Mouse (Mus musculus): ENCODE results near the gene Olfr1440. TPM values are rescaled to one million over a fixed set of nuclear protein-coding genes. Genes with fewer than 3 reads are reported as not detected.

Gene Olfr1440
- polyA plus RNA-seq (2014; fragmentation: Nextera tagmentation; extraction: Ambion mirVana), result not detected in 2 replicates

DNA sequence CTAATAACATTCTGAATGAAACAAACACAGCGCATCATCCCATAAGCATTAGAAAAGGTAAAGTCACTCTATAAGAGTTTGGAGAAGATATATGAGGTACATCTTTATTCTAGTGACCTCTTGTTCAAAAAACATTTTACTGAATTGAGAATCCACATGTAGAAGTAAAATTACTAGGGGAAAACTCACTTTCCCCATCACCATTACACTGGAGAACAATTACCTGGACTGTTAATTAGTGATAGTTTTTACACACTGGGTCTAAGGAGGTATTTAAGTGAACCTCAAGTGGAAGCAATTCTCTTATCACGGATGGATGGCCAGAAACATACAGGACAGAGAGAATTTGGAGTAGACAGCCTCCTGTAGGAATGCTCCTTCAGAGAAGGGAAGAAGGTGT is at the start of gene Olfr1440:
Gene Olfr1440 (plus strand): TSS at position 301 of the 400 bp plus-strand sequence.
- no peaks in the 10 kb centered on the region for H3K27me3 ChIP-seq (ENCODE audit: control insufficient read depth, insufficient read depth, low read length)
- no peak for ATAC-seq (ENCODE audit: low read depth)
- no peak within 1 kb of the TSS for H3K4me3 ChIP-seq (ENCODE audit: low read depth, low read length)
- H3K9ac ChIP-seq (replicated peaks; ENCODE audit: low read depth, low read length), result no peak within 1 kb of the TSS
- no peak within 1 kb of the TSS for H3K4me2 ChIP-seq (ENCODE audit: low read depth, low read length)
- no peaks in the 10 kb centered on the region for H3K9me3 ChIP-seq (ENCODE audit: control insufficient read depth, low read length)
- H3K36me3 ChIP-seq (ENCODE audit: control insufficient read depth, insufficient read depth, low read length), result no peaks in the 10 kb centered on the region
- no peak within 1 kb of the TSS for H3K27ac ChIP-seq (ENCODE audit: low read depth, low read length)
- no peaks in the 10 kb centered on the region for H3K4me1 ChIP-seq (ENCODE audit: control insufficient read depth, insufficient read depth, low read length)
- 87% methylated on average over 2 of the region's 2 CpGs for WGBS

DNA sequence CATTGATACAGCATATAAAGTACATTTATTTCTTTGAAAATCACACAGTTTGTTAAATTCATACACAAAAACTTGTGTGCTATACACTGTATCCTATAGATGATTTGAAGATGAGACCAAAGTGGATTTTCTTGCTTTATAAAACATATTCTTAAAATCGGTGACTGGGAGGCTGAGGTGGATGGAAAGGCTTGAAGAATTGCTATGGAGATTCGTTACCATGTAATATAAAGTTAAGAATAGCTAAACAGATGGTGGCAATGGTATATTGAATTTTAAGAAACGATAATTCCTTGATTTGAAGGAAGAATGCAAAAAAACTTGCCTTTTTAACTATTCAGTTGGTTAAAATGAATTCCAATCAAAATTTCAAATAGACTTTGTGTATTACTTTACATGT is 14.1 kb upstream of the Olfr1440 start:
- Histone ChIP-seq H3K4me2 (ENCODE audit: low read depth, low read length) (no peak overlapping the region), H3K27me3 (ENCODE audit: control insufficient read depth, insufficient read depth, low read length) (no peaks in the 10 kb centered on the region), H3K9ac (replicated peaks; ENCODE audit: low read depth, low read length) (no peak overlapping the region), H3K4me1 (ENCODE audit: control insufficient read depth, insufficient read depth, low read length) (no peaks in the 10 kb centered on the region), H3K9me3 (ENCODE audit: control insufficient read depth, low read length) (no peaks in the 10 kb centered on the region), H3K27ac (ENCODE audit: low read depth, low read length) (no peak overlapping the region), H3K4me3 (ENCODE audit: low read depth, low read length) (no peak overlapping the region), H3K36me3 (ENCODE audit: control insufficient read depth, insufficient read depth, low read length) (no peaks in the 10 kb centered on the region)
- 87% methylated on average over 3 of the region's 3 CpGs for WGBS
- no peak for ATAC-seq (ENCODE audit: low read depth)

DNA sequence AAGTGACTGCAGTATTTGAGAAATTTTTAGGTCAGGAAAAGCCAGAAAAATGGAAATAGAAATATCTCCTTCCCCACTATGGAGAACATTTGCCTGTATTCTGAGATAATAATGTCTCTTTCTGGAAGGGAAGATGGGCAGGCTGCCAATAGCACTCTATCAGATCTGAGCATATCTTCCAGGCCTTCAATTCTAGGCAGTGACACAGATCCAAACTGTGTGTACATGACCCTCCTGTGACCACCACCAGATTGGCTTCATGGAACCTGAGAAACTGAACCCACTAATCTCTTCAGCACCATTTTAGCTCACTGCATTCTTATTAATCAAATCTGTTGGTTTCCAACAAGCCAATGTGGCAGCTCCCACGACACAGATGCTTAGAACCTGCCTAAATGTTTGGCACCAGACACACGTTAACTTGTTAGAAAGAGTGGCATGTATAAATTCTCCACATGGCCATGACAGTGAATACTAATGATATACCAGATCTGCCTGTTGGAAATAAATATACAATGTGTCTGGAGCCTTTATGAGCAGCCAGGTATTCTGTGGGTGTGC is 12.5 kb upstream of the Olfr1440 start:
- WGBS, result 78% methylated on average over 2 of the region's 2 CpGs
- Histone ChIP-seq H3K4me1 (ENCODE audit: control insufficient read depth, insufficient read depth, low read length) (no peaks in the 10 kb centered on the region), H3K36me3 (ENCODE audit: control insufficient read depth, insufficient read depth, low read length) (no peaks in the 10 kb centered on the region), H3K9ac (replicated peaks; ENCODE audit: low read depth, low read length) (no peak overlapping the region), H3K27me3 (ENCODE audit: control insufficient read depth, insufficient read depth, low read length) (no peaks in the 10 kb centered on the region), H3K4me2 (ENCODE audit: low read depth, low read length) (no peak overlapping the region), H3K9me3 (ENCODE audit: control insufficient read depth, low read length) (no peaks in the 10 kb centered on the region), H3K4me3 (ENCODE audit: low read depth, low read length) (no peak overlapping the region), H3K27ac (ENCODE audit: low read depth, low read length) (no peak overlapping the region)
- no peak for ATAC-seq (ENCODE audit: low read depth)

DNA sequence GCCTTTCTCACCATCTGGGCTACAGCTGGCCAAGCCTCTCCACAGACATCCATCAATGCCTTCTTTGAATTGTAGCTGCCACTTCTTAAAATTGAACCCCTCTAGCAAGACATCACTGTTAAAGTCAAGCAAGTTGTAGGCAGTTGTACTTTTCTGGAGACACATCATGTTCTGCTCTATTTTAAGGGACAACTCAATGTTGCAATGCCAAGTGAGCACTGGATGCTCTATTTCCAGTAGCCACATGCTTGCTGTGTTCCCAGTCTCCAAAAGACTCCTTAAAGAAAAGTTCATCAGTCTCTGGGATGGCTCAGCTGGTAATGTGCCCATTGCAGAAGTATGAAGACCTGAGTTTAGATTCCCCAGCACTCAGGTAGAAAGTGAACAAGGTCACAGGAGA is 26.7 kb downstream of the Olfr1440 start:
- Histone ChIP-seq H3K36me3 (ENCODE audit: control insufficient read depth, insufficient read depth, low read length) (no peaks in the 10 kb centered on the region), H3K27ac (ENCODE audit: low read depth, low read length) (no peak overlapping the region), H3K9me3 (ENCODE audit: control insufficient read depth, low read length) (no peaks in the 10 kb centered on the region), H3K4me2 (ENCODE audit: low read depth, low read length) (no peak overlapping the region), H3K4me1 (ENCODE audit: control insufficient read depth, insufficient read depth, low read length) (no peaks in the 10 kb centered on the region), H3K4me3 (ENCODE audit: low read depth, low read length) (no peak overlapping the region), H3K9ac (replicated peaks; ENCODE audit: low read depth, low read length) (no peak overlapping the region), H3K27me3 (ENCODE audit: control insufficient read depth, insufficient read depth, low read length) (no peaks in the 10 kb centered on the region)
- ATAC-seq (ENCODE audit: low read depth), result no peak

DNA sequence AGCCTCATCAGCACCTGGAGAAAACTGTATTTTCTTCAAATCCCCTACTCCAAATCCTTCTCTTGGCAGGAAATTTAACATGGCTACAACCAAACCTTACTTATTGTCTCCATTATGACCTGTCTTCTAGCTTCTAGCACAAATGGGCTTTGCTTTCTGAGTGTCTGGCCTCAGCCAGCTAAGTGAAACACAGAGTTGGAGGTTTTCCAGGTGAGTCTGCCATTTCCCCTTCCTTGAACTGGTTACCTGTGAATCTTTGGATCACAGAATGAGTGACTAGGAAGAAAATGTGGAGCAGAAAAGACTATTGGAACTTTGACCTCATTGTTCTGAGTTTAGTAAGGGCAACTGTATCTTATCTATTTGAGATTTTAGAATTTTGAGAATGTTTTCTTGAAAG is 30.3 kb downstream of the Olfr1440 start, which contains the start of gene Olfr1441:
Gene Olfr1441 (plus strand): TSS at position 73 of the 400 bp plus-strand sequence.
- H3K36me3 ChIP-seq (ENCODE audit: control insufficient read depth, insufficient read depth, low read length), result no peaks in the 10 kb centered on the region
- no peaks in the 10 kb centered on the region for H3K27me3 ChIP-seq (ENCODE audit: control insufficient read depth, insufficient read depth, low read length)
- no peak within 1 kb of the TSS for H3K9ac ChIP-seq (replicated peaks; ENCODE audit: low read depth, low read length)
- no peak within 1 kb of the TSS for H3K27ac ChIP-seq (ENCODE audit: low read depth, low read length)
- H3K9me3 ChIP-seq (ENCODE audit: control insufficient read depth, low read length), result no peaks in the 10 kb centered on the region
- no peak within 1 kb of the TSS for H3K4me2 ChIP-seq (ENCODE audit: low read depth, low read length)
- no peak within 1 kb of the TSS for H3K4me3 ChIP-seq (ENCODE audit: low read depth, low read length)
- H3K4me1 ChIP-seq (ENCODE audit: control insufficient read depth, insufficient read depth, low read length), result no peaks in the 10 kb centered on the region
- no peak for ATAC-seq (ENCODE audit: low read depth)

DNA sequence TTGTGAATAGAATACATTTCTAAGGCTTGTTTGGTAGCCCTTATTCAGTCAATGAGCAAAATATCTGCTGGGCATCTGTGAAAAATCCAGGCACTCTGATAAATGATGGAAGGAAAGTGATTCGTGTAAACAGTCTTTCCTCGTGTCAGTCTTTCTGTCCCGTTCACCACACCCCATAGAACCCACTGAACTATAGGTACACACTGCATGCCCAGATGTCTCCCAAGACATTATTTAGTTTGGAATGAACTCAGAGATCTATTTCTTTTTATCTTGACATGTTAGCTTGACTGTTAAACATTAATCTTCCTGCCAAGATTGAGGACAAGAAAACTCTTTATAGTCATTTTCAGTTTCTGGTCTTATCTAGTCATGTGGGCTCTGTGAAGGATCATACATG is 31.2 kb downstream of the Olfr1440 start:
- Histone ChIP-seq H3K4me1 (ENCODE audit: control insufficient read depth, insufficient read depth, low read length) (no peaks in the 10 kb centered on the region), H3K27ac (ENCODE audit: low read depth, low read length) (no peak overlapping the region), H3K9me3 (ENCODE audit: control insufficient read depth, low read length) (no peaks in the 10 kb centered on the region), H3K4me2 (ENCODE audit: low read depth, low read length) (no peak overlapping the region), H3K4me3 (ENCODE audit: low read depth, low read length) (no peak overlapping the region), H3K36me3 (ENCODE audit: control insufficient read depth, insufficient read depth, low read length) (no peaks in the 10 kb centered on the region), H3K9ac (replicated peaks; ENCODE audit: low read depth, low read length) (no peak overlapping the region), H3K27me3 (ENCODE audit: control insufficient read depth, insufficient read depth, low read length) (no peaks in the 10 kb centered on the region)
- 94% methylated on average over 3 of the region's 3 CpGs for WGBS
- no peak for ATAC-seq (ENCODE audit: low read depth)

DNA sequence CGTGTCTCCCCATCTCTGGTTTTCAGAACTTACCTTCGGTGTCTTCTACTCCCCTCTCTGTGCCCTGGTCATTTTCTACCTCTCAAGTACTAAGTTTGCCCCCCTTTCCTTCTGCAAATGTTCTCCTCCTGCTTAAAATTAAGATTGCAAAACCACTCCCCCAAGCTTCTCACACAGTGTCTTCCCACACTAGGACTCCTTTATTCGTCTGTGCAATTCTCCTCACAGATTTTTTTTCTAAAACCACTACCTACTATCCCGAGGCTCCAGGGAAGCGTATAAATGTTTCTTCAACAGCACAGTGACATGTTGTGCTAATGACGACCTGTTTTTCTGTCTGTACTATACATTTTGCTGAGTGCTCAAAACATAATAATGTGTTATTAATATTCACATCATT is 33.5 kb downstream of the Olfr1440 start:
- 76% methylated on average over 6 of the region's 6 CpGs for WGBS
- ATAC-seq (ENCODE audit: low read depth), result no peak

DNA sequence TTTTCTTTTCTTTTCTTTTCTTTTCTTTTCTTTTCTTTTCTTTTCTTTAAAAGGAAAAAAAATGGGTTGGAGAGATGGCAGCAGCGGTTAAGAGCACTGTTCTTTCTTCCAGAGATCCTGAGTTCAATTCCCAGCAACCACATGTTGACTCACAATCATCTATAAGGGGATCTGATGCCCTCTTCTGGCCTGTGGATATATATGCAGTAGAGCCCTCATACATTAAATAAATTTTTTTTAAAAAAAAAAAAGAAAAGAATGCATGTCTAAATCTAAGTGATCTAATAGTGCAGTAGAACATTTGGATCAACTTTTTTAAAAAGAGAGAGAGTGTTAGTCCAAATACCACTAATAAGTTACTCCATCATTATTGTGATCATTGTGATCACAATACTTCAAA is 34.6 kb downstream of the Olfr1440 start:
- Histone ChIP-seq H3K4me1 (ENCODE audit: control insufficient read depth, insufficient read depth, low read length) (no peaks in the 10 kb centered on the region), H3K9me3 (ENCODE audit: control insufficient read depth, low read length) (no peaks in the 10 kb centered on the region), H3K36me3 (ENCODE audit: control insufficient read depth, insufficient read depth, low read length) (no peaks in the 10 kb centered on the region), H3K27ac (ENCODE audit: low read depth, low read length) (no peak overlapping the region), H3K4me3 (ENCODE audit: low read depth, low read length) (no peak overlapping the region), H3K4me2 (ENCODE audit: low read depth, low read length) (no peak overlapping the region), H3K27me3 (ENCODE audit: control insufficient read depth, insufficient read depth, low read length) (no peaks in the 10 kb centered on the region), H3K9ac (replicated peaks; ENCODE audit: low read depth, low read length) (no peak overlapping the region)
- ATAC-seq (ENCODE audit: low read depth), result no peak
- 93% methylated on average over 1 of the region's 1 CpGs for WGBS

More for the DNA sequence above, 33.5 kb downstream of the Olfr1440 start:
- H3K4me1 ChIP-seq (ENCODE audit: control insufficient read depth, insufficient read depth, low read length), result no peaks in the 10 kb centered on the region
- H3K9ac ChIP-seq (replicated peaks; ENCODE audit: low read depth, low read length), result no peak overlapping the region
- H3K4me3 ChIP-seq (ENCODE audit: low read depth, low read length), result no peak overlapping the region
- H3K36me3 ChIP-seq (ENCODE audit: control insufficient read depth, insufficient read depth, low read length), result no peaks in the 10 kb centered on the region
- H3K27ac ChIP-seq (ENCODE audit: low read depth, low read length), result no peak overlapping the region
- H3K4me2 ChIP-seq (ENCODE audit: low read depth, low read length), result no peak overlapping the region
- H3K9me3 ChIP-seq (ENCODE audit: control insufficient read depth, low read length), result no peaks in the 10 kb centered on the region
- H3K27me3 ChIP-seq (ENCODE audit: control insufficient read depth, insufficient read depth, low read length), result no peaks in the 10 kb centered on the region

DNA sequence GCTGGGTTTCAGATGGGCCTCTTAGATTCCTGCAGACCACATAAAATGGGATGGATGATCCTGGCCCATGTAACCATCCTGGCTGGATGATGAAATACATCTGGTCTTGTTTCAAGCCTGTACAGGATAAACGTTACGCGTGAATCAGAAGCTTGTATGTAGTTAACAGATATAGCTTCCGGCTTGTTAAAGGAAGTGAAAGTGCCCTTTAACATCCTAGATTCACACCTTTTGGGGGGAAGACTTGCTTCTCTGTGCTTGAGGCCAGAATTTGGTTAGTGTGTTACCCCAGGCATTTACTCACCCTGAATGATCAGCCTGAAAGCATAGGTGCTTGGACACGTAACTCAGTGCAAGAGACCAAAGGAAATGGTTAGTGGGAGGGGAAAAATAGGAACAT is 40.0 kb downstream of the Olfr1440 start:
- Histone ChIP-seq H3K9ac (replicated peaks; ENCODE audit: low read depth, low read length) (no peak overlapping the region), H3K4me2 (ENCODE audit: low read depth, low read length) (no peak overlapping the region), H3K4me1 (ENCODE audit: control insufficient read depth, insufficient read depth, low read length) (no peaks in the 10 kb centered on the region), H3K4me3 (ENCODE audit: low read depth, low read length) (no peak overlapping the region), H3K36me3 (ENCODE audit: control insufficient read depth, insufficient read depth, low read length) (no peaks in the 10 kb centered on the region), H3K27ac (ENCODE audit: low read depth, low read length) (no peak overlapping the region), H3K9me3 (ENCODE audit: control insufficient read depth, low read length) (no peaks in the 10 kb centered on the region), H3K27me3 (ENCODE audit: control insufficient read depth, insufficient read depth, low read length) (no peaks in the 10 kb centered on the region)
- 90% methylated on average over 5 of the region's 5 CpGs for WGBS
- ATAC-seq (ENCODE audit: low read depth), result no peak

Data from neural tube, embryonic 14.5 days (tissue).